Mouse (Mus musculus): ENCODE data around the gene Rab11b.

The Rab11b gene

GRCm38 (mm10) chr17:33760255-33761165 is at the start of gene Rab11b:
Gene Rab11b, minus strand, starts transcription at chr17:33760530.
- in situ Hi-C loops (cut with MboI, MseI) = no loop called here

GRCm38 (mm10) chr17:33808192-33808591 is 47.9 kb upstream of the Rab11b start:
- in situ Hi-C loops (cut with MboI, MseI) = no loop called here

- in situ Hi-C loops (cut with MboI, MseI) = no loop called here
These were observed 47.0 kb upstream of the Rab11b start for GRCm38 (mm10) chr17:33807181-33807888.

GRCm38 (mm10) chr17:33804745-33805144 is 44.4 kb upstream of the Rab11b start:
- in situ Hi-C loops (cut with MboI, MseI) = no loop called here

GRCm38 (mm10) chr17:33804205-33804604 is 43.9 kb upstream of the Rab11b start:
- in situ Hi-C loops (cut with MboI, MseI) = no loop called here

- in situ Hi-C loops (cut with MboI, MseI) = no loop called here
These were observed 41.9 kb upstream of the Rab11b start for GRCm38 (mm10) chr17:33802221-33802620.

GRCm38 (mm10) chr17:33799277-33799676 is 38.9 kb upstream of the Rab11b start:
- in situ Hi-C loops (cut with MboI, MseI) = no loop called here

GRCm38 (mm10) chr17:33798306-33798705 is 38.0 kb upstream of the Rab11b start:
- in situ Hi-C loops (cut with MboI, MseI) = no loop called here

- in situ Hi-C loops (cut with MboI, MseI) = no loop called here
These were observed 28.4 kb upstream of the Rab11b start for GRCm38 (mm10) chr17:33788732-33789131.

- in situ Hi-C loops (cut with MboI, MseI) = no loop called here
These were observed 26.0 kb upstream of the Rab11b start for GRCm38 (mm10) chr17:33786375-33786774.

GRCm38 (mm10) chr17:33784939-33785338 is 24.6 kb upstream of the Rab11b start:
- in situ Hi-C loops (cut with MboI, MseI) = no loop called here

GRCm38 (mm10) chr17:33783408-33783807 is 23.1 kb upstream of the Rab11b start:
- in situ Hi-C loops (cut with MboI, MseI) = no loop called here

GRCm38 (mm10) chr17:33782067-33782466 is 21.7 kb upstream of the Rab11b start:
- in situ Hi-C loops (cut with MboI, MseI) = no loop called here

- in situ Hi-C loops (cut with MboI, MseI) = no loop called here
These were observed 21.0 kb upstream of the Rab11b start, which contains the start of gene Angptl4 for GRCm38 (mm10) chr17:33781124-33781977. Gene Angptl4, minus strand, starts transcription at chr17:33781830.

- in situ Hi-C loops (cut with MboI, MseI) = no loop called here
These were observed 20.1 kb upstream of the Rab11b start for GRCm38 (mm10) chr17:33780431-33780830.

GRCm38 (mm10) chr17:33779967-33780295 is 19.6 kb upstream of the Rab11b start:
- in situ Hi-C loops (cut with MboI, MseI) = no loop called here

- in situ Hi-C loops (cut with MboI, MseI) = no loop called here
These were observed 19.1 kb upstream of the Rab11b start for GRCm38 (mm10) chr17:33779271-33779966.

GRCm38 (mm10) chr17:33775287-33775686 is 15.0 kb upstream of the Rab11b start:
- in situ Hi-C loops (cut with MboI, MseI) = no loop called here

- in situ Hi-C loops (cut with MboI, MseI) = no loop called here
These were observed 14.3 kb upstream of the Rab11b start for GRCm38 (mm10) chr17:33774573-33775155.

GRCm38 (mm10) chr17:33773871-33774572 is 13.7 kb upstream of the Rab11b start:
- in situ Hi-C loops (cut with MboI, MseI) = no loop called here
